Mouse (Mus musculus) midbrain, embryonic 13.5 days (tissue): Measurements from ENCODE around the gene Sit1. TPM values are rescaled to one million over a fixed set of nuclear protein-coding genes. Genes with fewer than 3 reads are reported as not detected.

ENCODE experiments used
- ATAC-seq: fragments of 200-750 bp; cut with Nextera tagmentation; 2 replicates; pipeline ENCODE4 v1.8.0; 2017; ENCODE audit warnings: mild to moderate bottlenecking, moderate TSS enrichment, moderate library complexity
- H3K27ac ChIP-seq: fragments of 300-500 bp; sonication (generic); 2 replicates; pipeline ENCODE4 v1.5.1; 2015; ENCODE audit warnings: inconsistent platforms, mild to moderate bottlenecking, moderate library complexity
- H3K27me3 ChIP-seq: fragments of 300-500 bp; sonication (generic); 2 replicates; pipeline ENCODE4 v1.6.1; 2015; ENCODE audit warnings: mild to moderate bottlenecking, inconsistent platforms
- H3K36me3 ChIP-seq: fragments of 300-500 bp; sonication (generic); 2 replicates; pipeline ENCODE4 v1.6.1; 2015; ENCODE audit warnings: mild to moderate bottlenecking, inconsistent platforms
- H3K4me1 ChIP-seq: fragments of 300-500 bp; sonication (generic); replicated peaks from 2 replicates; pipeline ENCODE4 v1.6.1; 2015; ENCODE audit warnings: inconsistent platforms
- H3K4me2 ChIP-seq: fragments of 300-500 bp; sonication (generic); replicated peaks from 2 replicates; pipeline ENCODE4 v1.6.1; 2015; ENCODE audit warnings: moderate library complexity, mild to moderate bottlenecking, inconsistent platforms
- H3K4me3 ChIP-seq: fragments of 300-500 bp; sonication (generic); replicated peaks from 2 replicates; pipeline ENCODE4 v1.5.1; 2015; ENCODE audit warnings: mild to moderate bottlenecking, inconsistent platforms
- H3K9ac ChIP-seq: fragments of 300-500 bp; sonication (generic); replicated peaks from 2 replicates; pipeline ENCODE4 v1.6.1; 2015; ENCODE audit warnings: mild to moderate bottlenecking, inconsistent platforms
- H3K9me3 ChIP-seq: fragments of 300-500 bp; sonication (generic); 2 replicates; pipeline ENCODE4 v1.6.1; 2016; ENCODE audit warnings: mild to moderate bottlenecking, inconsistent platforms
- WGBS: fragments of 180-500 bp; shearing (Covaris S2); methylation state at CpG from one replicate; pipeline ENCODE4 v1.1.7; 2015; 5-methylcytosine and 5-hydroxymethylcytosine counted together
- polyA plus RNA-seq: library from polyadenylated mRNA; unstranded; fragments of >200 nt; fragmentation: Nextera tagmentation; extraction: Ambion mirVana; gene quantifications from 2 replicates; pipeline ENCODE4 v1.2.1, GENCODE M21; 2015

Sit1 gene
- polyA plus RNA-seq, 1 experiment from 2014 or later, result not detected

DNA sequence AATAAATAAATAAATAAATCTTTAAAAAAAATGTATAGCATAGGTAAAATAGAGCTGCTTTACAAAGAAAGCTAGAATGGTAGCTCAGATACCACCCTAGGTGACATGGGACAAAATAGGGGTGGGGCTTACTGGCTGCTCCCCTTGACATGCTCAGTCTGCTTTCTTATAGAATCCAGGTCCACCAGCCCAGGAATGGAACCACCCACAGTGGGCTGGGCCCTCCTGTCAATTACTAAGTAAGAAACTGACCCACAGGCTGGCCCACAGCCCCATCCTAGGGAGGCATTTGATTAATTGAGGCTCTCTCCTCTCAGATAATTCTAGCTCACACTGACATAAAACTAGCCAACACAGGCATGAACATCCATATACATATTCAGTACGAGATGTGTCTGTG is 50.7 kb downstream of the Sit1 start:
- Histone ChIP-seq H3K4me3 (no peak overlapping the region), H3K27ac (no peak overlapping the region), H3K9me3 (no peaks in the 10 kb centered on the region), H3K4me1 (peaks cover 13% of the 10 kb centered on the region), H3K4me2 (no peak overlapping the region), H3K27me3 (no peaks in the 10 kb centered on the region), H3K9ac (no peak overlapping the region), H3K36me3 (no peaks in the 10 kb centered on the region)
- WGBS, result 76% methylated on average over 1 of the region's 1 CpGs
- no peak for ATAC-seq

Other genes starting within 250 kb of the Sit1 start
- 0.23 and 0.35 TPM in 2 replicates for gene Atp8b5, start 216.6 kb downstream of the Sit1 start, polyA plus RNA-seq
- 68.8 and 75.4 TPM in 2 replicates for gene Rusc2, start 101.8 kb downstream of the Sit1 start, polyA plus RNA-seq
- 0.30 and 0.83 TPM in 2 replicates for gene Fam166b, start 54.6 kb downstream of the Sit1 start, polyA plus RNA-seq
- 6.1 and 8.4 TPM in 2 replicates for gene Tesk1, start 41.8 kb downstream of the Sit1 start, polyA plus RNA-seq
- 4.1 and 4.7 TPM in 2 replicates for gene Cd72, start 29.1 kb downstream of the Sit1 start, polyA plus RNA-seq
- gene Ccdc107, start 9.2 kb upstream of the Sit1 start, polyA plus RNA-seq, result 54.4 and 60.3 TPM in 2 replicates
- gene Arhgef39, start 16.0 kb upstream of the Sit1 start, polyA plus RNA-seq, result 15.4 and 16.1 TPM in 2 replicates
- gene Car9, start 23.2 kb upstream of the Sit1 start, polyA plus RNA-seq, result 0.19 and 0.27 TPM in 2 replicates
- gene Tpm2, start 40.0 kb upstream of the Sit1 start, polyA plus RNA-seq, result 13.2 TPM in 2 replicates
- gene Creb3, start 78.6 kb upstream of the Sit1 start, polyA plus RNA-seq, result 72.6 and 80.4 TPM in 2 replicates
- gene Tln1, start 79.0 kb upstream of the Sit1 start, polyA plus RNA-seq, result 59.8 and 67.0 TPM in 2 replicates
- 24.5 and 26.1 TPM in 2 replicates for gene Rgp1, start 95.0 kb upstream of the Sit1 start, polyA plus RNA-seq
- 53.8 and 58.4 TPM in 2 replicates for gene Gba2, start 95.1 kb upstream of the Sit1 start, polyA plus RNA-seq
- gene Msmp, start 100.8 kb upstream of the Sit1 start, polyA plus RNA-seq, result 0.77 and 2.1 TPM in 2 replicates
- gene Npr2, start 148.2 kb upstream of the Sit1 start, polyA plus RNA-seq, result 13.8 and 14.7 TPM in 2 replicates
- 5.5 and 5.6 TPM in 2 replicates for gene Spag8, start 169.9 kb upstream of the Sit1 start, polyA plus RNA-seq
- 75.6 and 77.9 TPM in 2 replicates for gene Hint2, start 172.7 kb upstream of the Sit1 start, polyA plus RNA-seq
- gene Tmem8b, start 185.2 kb upstream of the Sit1 start, polyA plus RNA-seq, result 16.3 and 17.1 TPM in 2 replicates
- gene Fam221b, start 185.4 kb upstream of the Sit1 start, polyA plus RNA-seq, result 1.8 and 2.4 TPM in 2 replicates
- gene Olfr70, start 217.1 kb upstream of the Sit1 start, polyA plus RNA-seq, result 0.08 TPM in 1 of 2 replicates, not detected in the other
- gene Olfr71, start 226.5 kb upstream of the Sit1 start, polyA plus RNA-seq, result 0.08 and 0.10 TPM in 2 replicates
- gene Hrct1, start 243.5 kb upstream of the Sit1 start, polyA plus RNA-seq, result 0.13 and 0.35 TPM in 2 replicates
- gene Spaar, start 246.3 kb upstream of the Sit1 start, polyA plus RNA-seq, result 0.05 TPM in 1 of 2 replicates, not detected in the other